Mouse (Mus musculus): ENCODE data around the gene Ppm1l. TPM values are rescaled to one million over a fixed set of nuclear protein-coding genes. Genes with fewer than 3 reads are reported as not detected.
A peak's percentile ranks its signal among the peaks of the same experiment; 100 is the strongest.

Gene Ppm1l
- total and polyA plus RNA-seq, 3 experiments = 7.6 to 31.3 (median 24.1) TPM

DNA sequence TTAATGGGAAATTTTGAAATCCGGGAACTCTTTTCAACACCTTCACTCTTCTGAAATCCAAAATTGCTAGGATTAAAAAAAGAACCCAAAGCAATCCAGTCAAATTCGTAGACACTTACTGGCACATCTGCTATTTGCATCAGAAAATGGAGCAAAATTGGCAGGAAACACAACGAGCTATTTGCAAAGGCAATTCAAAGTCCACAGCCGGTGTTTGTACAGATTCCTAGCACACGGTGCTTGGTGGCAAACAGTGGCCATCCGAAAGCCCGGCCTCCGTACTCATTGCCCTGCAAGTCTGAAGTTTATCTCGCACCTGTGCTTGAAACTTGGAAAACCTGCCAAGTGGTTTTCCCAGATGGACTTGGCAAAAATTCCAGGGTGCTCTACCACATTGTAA, 34.3 kb upstream of the Ppm1l start:
- H3K27ac ChIP-seq = no peak overlapping the region
- no peaks in the 10 kb centered on the region for H3K27me3 ChIP-seq (ENCODE audit: control insufficient read depth, insufficient read depth, low read length)
- WGBS = 23% methylated on average over 9 of the region's 9 CpGs
- H3K4me1 ChIP-seq (ENCODE audit: control insufficient read depth, insufficient read depth, low read length) = no peaks in the 10 kb centered on the region
- no peaks in the 10 kb centered on the region for H3K79me2 ChIP-seq (replicated peaks; ENCODE audit: control insufficient read depth, insufficient read depth, low read length)
- no peak overlapping the region for H3K4me3 ChIP-seq
- no peaks in the 10 kb centered on the region for H3K36me3 ChIP-seq (ENCODE audit: control insufficient read depth, insufficient read depth, low read length)
- peak in 1 of 2 experiments; percentile 5 for DNase-seq
- TF ChIP-seq CTCF (IDR thresholded peaks at IDR 0.05) = no peak
- no peak for TF ChIP-seq POLR2A (IDR thresholded peaks at IDR 0.05; ENCODE audit: insufficient read depth, low read depth, low read length)
- no peak for TF ChIP-seq EP300 (IDR thresholded peaks at IDR 0.05; ENCODE audit: insufficient read depth, low read depth, low read length)
- H3K9ac ChIP-seq (ENCODE audit: low read depth, low read length) = no peak overlapping the region
- intact Hi-C loops (cut with DNase I) = no loop called here

DNA sequence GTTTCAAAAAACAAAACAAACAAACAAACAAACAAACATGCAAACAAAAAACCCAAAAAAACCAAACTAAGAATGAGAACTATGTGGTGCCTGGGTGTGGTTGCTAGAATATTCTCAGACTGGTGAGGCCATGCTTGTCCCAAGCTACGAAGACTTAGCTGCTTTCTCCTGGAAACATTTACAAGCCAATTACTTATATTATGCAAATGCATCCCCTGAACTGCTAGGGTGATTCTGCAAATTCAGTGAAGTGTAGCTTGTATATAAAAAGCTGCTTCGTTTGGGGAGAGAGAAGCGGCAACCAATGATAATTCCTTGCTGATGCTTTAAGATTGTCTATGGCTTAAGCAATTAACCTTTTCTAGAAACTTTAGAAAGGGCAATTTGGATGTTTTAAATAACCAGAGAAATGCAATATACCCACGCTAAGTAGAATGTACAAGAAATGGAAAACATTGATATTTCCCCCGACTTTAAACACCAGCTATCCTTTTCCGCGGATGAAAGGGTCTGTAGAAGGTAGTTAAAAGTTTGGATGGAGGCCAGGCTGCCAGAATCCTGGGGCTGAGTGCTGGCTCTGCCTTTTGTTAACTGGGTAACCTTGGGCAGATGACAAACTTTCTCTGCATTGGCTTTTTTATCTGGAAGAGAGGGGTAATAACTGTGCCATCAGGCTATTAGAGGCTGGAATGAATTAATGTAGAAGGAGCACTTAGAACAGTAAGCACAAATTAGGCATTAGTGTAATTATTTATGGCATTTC, 33.4 kb upstream of the Ppm1l start:
- no peaks in the 10 kb centered on the region for H3K36me3 ChIP-seq (ENCODE audit: control insufficient read depth, insufficient read depth, low read length)
- no peaks in the 10 kb centered on the region for H3K4me1 ChIP-seq (ENCODE audit: control insufficient read depth, insufficient read depth, low read length)
- H3K9ac ChIP-seq (ENCODE audit: low read depth, low read length) = no peak overlapping the region
- no peaks in the 10 kb centered on the region for H3K27me3 ChIP-seq (ENCODE audit: control insufficient read depth, insufficient read depth, low read length)
- H3K4me3 ChIP-seq = no peak overlapping the region
- WGBS = 71% methylated on average over 7 of the region's 7 CpGs
- intact Hi-C loops (cut with DNase I) = no loop called here
- no peak for DNase-seq
- TF ChIP-seq CTCF (IDR thresholded peaks at IDR 0.05) (no peak), EP300 (IDR thresholded peaks at IDR 0.05; ENCODE audit: insufficient read depth, low read depth, low read length) (no peak)
- no peak overlapping the region for H3K27ac ChIP-seq
- no peaks in the 10 kb centered on the region for H3K79me2 ChIP-seq (replicated peaks; ENCODE audit: control insufficient read depth, insufficient read depth, low read length)

DNA sequence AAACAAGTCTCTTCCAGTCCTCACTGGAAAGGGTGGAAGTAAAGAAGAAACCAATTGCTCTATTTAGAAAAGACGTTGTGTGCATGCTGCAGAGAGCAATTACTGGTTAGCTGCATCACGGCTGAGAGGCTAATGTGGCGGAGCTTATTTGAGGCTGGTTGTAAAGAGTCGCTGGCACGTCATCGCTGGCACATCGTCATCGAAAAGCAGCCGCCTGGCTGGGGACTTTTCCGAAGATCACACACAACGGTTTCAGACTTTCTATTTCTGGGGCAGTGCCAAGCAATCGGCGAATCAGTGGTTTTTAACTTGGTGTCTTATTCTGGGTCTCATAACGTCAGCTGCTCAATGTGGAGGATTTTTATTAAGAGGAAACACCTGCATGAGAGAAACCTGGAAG, 26.8 kb upstream of the Ppm1l start:
- no peak overlapping the region for H3K9ac ChIP-seq (ENCODE audit: low read depth, low read length)
- intact Hi-C loops (cut with DNase I) = no loop called here

DNA sequence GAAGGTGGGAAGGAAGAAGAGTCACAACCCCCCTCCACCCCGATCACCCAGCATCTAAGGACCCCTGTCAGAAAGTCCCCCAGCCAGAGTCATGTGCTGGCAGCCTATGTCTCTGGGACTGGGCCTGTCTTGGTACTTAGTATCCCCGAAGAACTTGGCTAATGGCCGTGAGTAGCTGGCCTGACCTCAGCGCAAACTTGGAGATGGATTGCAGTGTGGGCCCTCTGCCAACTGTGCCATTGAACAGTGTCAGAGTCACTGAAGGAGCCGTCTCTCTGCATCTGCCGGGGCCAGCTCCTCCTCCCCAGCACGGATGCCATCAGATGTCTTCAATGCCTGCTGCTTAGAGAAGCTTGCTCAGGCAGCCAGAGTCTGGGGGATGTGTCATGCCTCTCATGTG, 26.4 kb upstream of the Ppm1l start:
- DNase-seq = peak; percentile 38 to 44
- Histone ChIP-seq H3K9ac (ENCODE audit: low read depth, low read length) (no peak overlapping the region), H3K36me3 (ENCODE audit: control insufficient read depth, insufficient read depth, low read length) (no peaks in the 10 kb centered on the region), H3K27ac (no peak overlapping the region), H3K4me1 (ENCODE audit: control insufficient read depth, insufficient read depth, low read length) (no peaks in the 10 kb centered on the region), H3K79me2 (replicated peaks; ENCODE audit: control insufficient read depth, insufficient read depth, low read length) (no peaks in the 10 kb centered on the region), H3K27me3 (ENCODE audit: control insufficient read depth, insufficient read depth, low read length) (no peaks in the 10 kb centered on the region), H3K4me3 (no peak overlapping the region)
- WGBS = 42% methylated on average over 7 of the region's 7 CpGs
- TF ChIP-seq CTCF (IDR thresholded peaks at IDR 0.05) = no peak
- no peak for TF ChIP-seq EP300 (IDR thresholded peaks at IDR 0.05; ENCODE audit: insufficient read depth, low read depth, low read length)
- no peak for TF ChIP-seq POLR2A (IDR thresholded peaks at IDR 0.05; ENCODE audit: insufficient read depth, low read depth, low read length)
- intact Hi-C loops (cut with DNase I) = no loop called here

More for the DNA sequence above, 26.8 kb upstream of the Ppm1l start:
- peak in 1 of 2 experiments; percentile 7 for DNase-seq
- no peaks in the 10 kb centered on the region for H3K4me1 ChIP-seq (ENCODE audit: control insufficient read depth, insufficient read depth, low read length)
- H3K27ac ChIP-seq = no peak overlapping the region
- WGBS = 51% methylated on average over 14 of the region's 14 CpGs
- TF ChIP-seq EP300 (IDR thresholded peaks at IDR 0.05; ENCODE audit: insufficient read depth, low read depth, low read length) (no peak), POLR2A (IDR thresholded peaks at IDR 0.05; ENCODE audit: insufficient read depth, low read depth, low read length) (no peak), CTCF (IDR thresholded peaks at IDR 0.05) (no peak)
- no peaks in the 10 kb centered on the region for H3K27me3 ChIP-seq (ENCODE audit: control insufficient read depth, insufficient read depth, low read length)
- H3K4me3 ChIP-seq = no peak overlapping the region; the same call in 1 of the 2 replicates
- H3K79me2 ChIP-seq (replicated peaks; ENCODE audit: control insufficient read depth, insufficient read depth, low read length) = no peaks in the 10 kb centered on the region
- no peaks in the 10 kb centered on the region for H3K36me3 ChIP-seq (ENCODE audit: control insufficient read depth, insufficient read depth, low read length)

DNA sequence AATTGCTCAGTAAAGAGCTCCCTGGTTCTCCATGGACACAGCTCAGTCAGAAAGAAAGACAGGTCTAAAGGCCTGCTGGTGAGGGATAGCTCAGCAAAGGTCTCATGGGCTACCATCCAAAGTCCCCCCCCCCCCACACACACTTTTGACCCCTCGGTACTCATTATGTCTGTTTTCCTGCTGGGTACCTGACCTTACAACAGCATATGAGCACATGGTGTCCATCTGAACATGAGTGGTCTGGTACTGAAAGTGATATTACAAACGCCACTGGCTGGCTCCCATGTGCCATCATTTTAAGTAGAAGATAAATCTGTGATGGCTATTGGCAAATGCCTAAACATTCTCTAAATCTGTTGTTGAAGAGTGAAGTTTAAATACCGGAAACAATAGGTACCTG, 25.8 kb upstream of the Ppm1l start:
- WGBS = 81% methylated on average over 3 of the region's 3 CpGs
- intact Hi-C loops (cut with DNase I) = no loop called here
- no peaks in the 10 kb centered on the region for H3K27me3 ChIP-seq (ENCODE audit: control insufficient read depth, insufficient read depth, low read length)

DNA sequence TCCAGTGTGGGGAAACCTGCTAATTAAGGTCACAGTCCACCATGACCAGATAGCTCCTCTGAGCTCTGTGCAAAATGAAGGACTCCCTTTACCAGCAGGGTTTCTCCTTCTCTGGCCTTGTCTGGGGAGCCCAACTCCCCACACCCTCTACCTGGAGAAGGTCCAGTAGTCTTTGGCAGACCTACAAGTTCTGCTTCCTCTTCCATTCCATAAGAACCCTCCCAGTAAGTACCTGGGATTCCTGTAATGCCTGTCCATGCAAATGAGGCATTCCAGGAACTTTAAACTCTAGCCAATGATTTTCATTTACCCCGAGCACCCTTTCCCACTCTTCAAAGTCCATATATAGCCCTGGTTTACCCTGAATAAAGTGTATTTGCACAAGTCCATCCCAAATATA, 24.0 kb upstream of the Ppm1l start:
- Histone ChIP-seq H3K4me1 (ENCODE audit: control insufficient read depth, insufficient read depth, low read length) (peaks cover 2% of the 10 kb centered on the region; the same call in 1 of the 2 replicates), H3K9ac (ENCODE audit: low read depth, low read length) (no peak overlapping the region), H3K79me2 (replicated peaks; ENCODE audit: control insufficient read depth, insufficient read depth, low read length) (no peaks in the 10 kb centered on the region), H3K4me3 (no peak overlapping the region), H3K27me3 (ENCODE audit: control insufficient read depth, insufficient read depth, low read length) (no peaks in the 10 kb centered on the region), H3K36me3 (ENCODE audit: control insufficient read depth, insufficient read depth, low read length) (no peaks in the 10 kb centered on the region), H3K27ac (no peak overlapping the region)
- intact Hi-C loops (cut with DNase I) = no loop called here
- WGBS = 71% methylated on average over 1 of the region's 1 CpGs
- TF ChIP-seq CTCF (IDR thresholded peaks at IDR 0.05) = no peak
- no peak for TF ChIP-seq POLR2A (IDR thresholded peaks at IDR 0.05; ENCODE audit: insufficient read depth, low read depth, low read length)
- no peak for TF ChIP-seq EP300 (IDR thresholded peaks at IDR 0.05; ENCODE audit: insufficient read depth, low read depth, low read length)
- no peak for DNase-seq

More for the DNA sequence above, 25.8 kb upstream of the Ppm1l start:
- no peaks in the 10 kb centered on the region for H3K79me2 ChIP-seq (replicated peaks; ENCODE audit: control insufficient read depth, insufficient read depth, low read length)
- no peak overlapping the region for H3K9ac ChIP-seq (ENCODE audit: low read depth, low read length)
- TF ChIP-seq CTCF (IDR thresholded peaks at IDR 0.05) (no peak), EP300 (IDR thresholded peaks at IDR 0.05; ENCODE audit: insufficient read depth, low read depth, low read length) (no peak), POLR2A (IDR thresholded peaks at IDR 0.05; ENCODE audit: insufficient read depth, low read depth, low read length) (no peak)
- no peak overlapping the region for H3K4me3 ChIP-seq
- H3K4me1 ChIP-seq (ENCODE audit: control insufficient read depth, insufficient read depth, low read length) = no peaks in the 10 kb centered on the region
- no peak overlapping the region for H3K27ac ChIP-seq
- no peak for DNase-seq
- no peaks in the 10 kb centered on the region for H3K36me3 ChIP-seq (ENCODE audit: control insufficient read depth, insufficient read depth, low read length)

Data from heart, adult 2 months (tissue).